Mouse (Mus musculus): Measurements from ENCODE around the gene Kif3c. TPM values are rescaled to one million over a fixed set of nuclear protein-coding genes. Genes with fewer than 3 reads are reported as not detected.

The Kif3c gene
- 10 to 100 TPM; 24.0 to 30.5 TPM for total RNA-seq (2021)
- long read RNA-seq, experiment 1, full-length matches to known transcripts: 84 of 92 reads
- long read RNA-seq, experiment 1, partial matches to known transcripts: 1 of 92 reads
- long read RNA-seq, experiment 1, other reads (novel, unspliced or antisense): 7 of 92 reads
- long read RNA-seq, experiment 2, full-length matches to known transcripts: 48 of 54 reads
- long read RNA-seq, experiment 2, partial matches to known transcripts: 1 of 54 reads
- long read RNA-seq, experiment 2, other reads (novel, unspliced or antisense): 5 of 54 reads

- peak; percentile 64 for DNase-seq (ENCODE audit: low spot score)
Measured at GRCm38 (mm10) chr12:3364508-3365448, at the start of gene Kif3c. Kif3c (plus strand) TSS chr12:3365132.

DNA sequence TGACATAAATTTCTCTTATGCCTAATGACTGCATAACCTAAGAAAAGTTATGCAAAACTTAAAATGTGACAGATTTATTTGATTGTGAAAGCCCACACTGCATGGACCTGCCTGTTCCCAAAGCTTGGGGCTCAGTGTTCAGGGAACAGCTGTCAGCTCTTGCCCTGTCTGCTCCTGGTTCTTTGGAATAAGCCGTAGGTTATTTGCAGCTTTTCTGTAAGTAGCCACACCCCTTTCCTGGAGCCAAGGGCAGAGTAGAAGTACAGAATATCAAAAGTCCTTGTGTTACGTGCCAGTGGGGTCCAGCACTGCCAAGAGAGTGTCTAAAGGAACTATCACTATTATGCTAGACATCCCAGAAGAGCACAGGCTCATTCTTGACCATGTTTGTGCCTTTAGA, 48.8 kb upstream of the Kif3c start:
- DNase-seq (ENCODE audit: low spot score): peak; percentile 81

GRCm38 (mm10) chr12:3316937-3317336, 48.0 kb upstream of the Kif3c start:
- no peak for DNase-seq (ENCODE audit: low spot score)

- peak; percentile 92 for DNase-seq (ENCODE audit: low spot score)
Measured at GRCm38 (mm10) chr12:3319377-3319776, 45.6 kb upstream of the Kif3c start.

DNA sequence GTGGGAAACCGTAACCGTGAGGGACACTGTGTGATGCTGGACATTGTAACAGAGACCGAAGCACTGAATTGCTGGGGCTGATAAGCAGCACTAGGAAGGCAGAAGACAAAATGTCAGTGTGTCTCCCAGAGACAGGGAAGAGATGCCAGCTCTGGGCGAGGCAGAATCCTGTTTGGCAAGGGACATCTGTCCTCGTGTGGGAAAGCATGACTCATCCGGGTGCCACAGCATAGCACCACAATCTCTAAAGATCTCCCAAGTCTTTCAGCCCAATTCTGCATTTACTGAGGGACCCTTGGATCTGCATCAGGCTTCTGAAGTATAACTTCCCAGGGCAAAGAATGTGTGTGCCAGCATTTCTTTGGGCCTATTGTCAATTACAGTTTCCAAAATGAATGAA, 41.7 kb upstream of the Kif3c start:
- DNase-seq (ENCODE audit: low spot score): peak; percentile 72

GRCm38 (mm10) chr12:3325232-3325631, 39.7 kb upstream of the Kif3c start:
- no peak for DNase-seq (ENCODE audit: low spot score)

DNA sequence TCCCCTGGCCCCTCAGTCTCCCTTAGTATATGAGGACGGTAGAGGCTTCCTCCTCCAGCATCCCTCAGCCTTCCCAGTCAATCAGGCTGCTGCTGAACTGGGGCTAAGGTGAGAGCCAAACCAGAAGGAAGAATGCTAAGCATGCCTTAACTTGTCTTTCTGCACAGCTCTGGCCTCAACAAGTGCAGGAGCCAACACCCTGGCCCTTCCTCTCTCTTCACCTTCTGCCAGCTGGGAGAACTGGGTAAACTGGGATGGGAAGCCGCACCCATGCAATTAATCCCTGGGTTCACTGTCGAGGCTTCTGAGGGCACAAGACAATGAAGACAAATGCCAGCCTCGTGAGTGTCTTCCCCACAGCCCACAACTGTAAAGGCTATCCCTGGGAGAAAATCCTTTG, 35.3 kb upstream of the Kif3c start:
- DNase-seq (ENCODE audit: low spot score): no peak

- DNase-seq (ENCODE audit: low spot score): no peak
Measured at GRCm38 (mm10) chr12:3338931-3339330, 26.0 kb upstream of the Kif3c start.

- DNase-seq (ENCODE audit: low spot score): no peak
Measured at GRCm38 (mm10) chr12:3344155-3344554, 20.8 kb upstream of the Kif3c start.

- no peak for DNase-seq (ENCODE audit: low spot score)
Measured at GRCm38 (mm10) chr12:3345038-3345437, 19.9 kb upstream of the Kif3c start.

GRCm38 (mm10) chr12:3347682-3348081, 17.2 kb upstream of the Kif3c start:
- no peak for DNase-seq (ENCODE audit: low spot score)

DNA sequence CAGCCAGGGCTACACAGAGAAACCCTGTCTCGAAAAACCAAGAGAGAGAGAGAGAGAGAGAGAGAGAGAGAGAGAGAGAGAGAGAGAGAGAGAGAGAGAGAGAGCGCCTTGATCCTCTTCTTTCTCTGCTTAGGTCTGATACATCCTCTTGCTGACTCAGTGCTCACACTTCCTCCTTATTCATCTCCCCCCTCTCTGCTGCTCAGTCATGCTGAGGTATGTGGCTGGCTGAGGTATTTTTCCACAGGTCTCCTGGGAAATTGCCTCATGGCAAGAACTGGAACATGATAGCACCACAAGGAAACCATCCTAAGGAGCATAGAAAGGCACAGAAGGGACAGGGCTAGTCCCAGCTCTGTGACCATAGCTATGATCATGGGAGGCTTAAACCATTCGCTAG, 15.5 kb upstream of the Kif3c start:
- DNase-seq (ENCODE audit: low spot score): peak; percentile 64

- DNase-seq (ENCODE audit: low spot score): peak; percentile 89
Measured at GRCm38 (mm10) chr12:3350136-3350535, 14.8 kb upstream of the Kif3c start.

GRCm38 (mm10) chr12:3352216-3352615, 12.7 kb upstream of the Kif3c start:
- DNase-seq (ENCODE audit: low spot score): no peak

GRCm38 (mm10) chr12:3355068-3355467, 9.9 kb upstream of the Kif3c start:
- no peak for DNase-seq (ENCODE audit: low spot score)

DNA sequence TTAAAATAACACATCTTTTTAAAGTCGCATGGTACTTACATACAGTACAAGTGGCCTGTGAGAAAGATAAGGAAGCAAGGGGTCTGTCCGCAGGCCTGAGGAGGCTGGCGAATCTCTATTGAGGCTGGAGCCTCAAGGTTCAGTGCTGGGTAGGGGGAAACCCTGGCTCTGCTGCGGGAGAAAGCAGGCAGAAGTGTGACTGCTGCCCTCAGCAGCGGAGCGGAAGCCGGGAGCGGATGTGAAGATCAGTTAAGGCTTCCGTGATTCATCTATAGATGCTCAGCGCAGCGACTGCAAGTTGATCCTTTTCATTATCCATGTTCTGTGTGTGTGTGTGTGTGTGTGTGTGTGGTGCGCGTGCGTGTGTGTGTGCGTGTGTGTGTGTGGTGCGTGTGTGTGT, 8.1 kb upstream of the Kif3c start:
- DNase-seq (ENCODE audit: low spot score): no peak

GRCm38 (mm10) chr12:3359302-3359701, 5.6 kb upstream of the Kif3c start:
- DNase-seq (ENCODE audit: low spot score): peak; percentile 81

DNA sequence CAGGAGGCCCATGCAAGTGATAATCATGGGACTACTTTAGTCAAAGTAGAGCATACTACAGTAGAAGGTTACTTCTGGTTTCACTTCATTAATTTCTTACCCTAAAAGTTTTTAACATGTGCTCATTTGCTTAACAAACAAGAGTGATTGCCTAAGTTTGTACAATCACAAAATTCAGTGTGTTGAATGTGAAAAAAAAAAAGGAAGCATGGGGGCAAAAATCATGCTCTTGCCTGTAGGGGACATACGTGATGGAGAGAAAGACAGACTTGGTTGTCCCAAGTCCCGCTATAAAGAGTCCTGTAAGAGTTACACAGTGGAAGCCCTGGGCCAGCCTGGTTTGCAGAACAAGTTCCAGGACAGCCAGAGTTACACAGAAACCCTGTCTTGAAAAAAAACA, 4.9 kb upstream of the Kif3c start:
- no peak for DNase-seq (ENCODE audit: low spot score)

DNA sequence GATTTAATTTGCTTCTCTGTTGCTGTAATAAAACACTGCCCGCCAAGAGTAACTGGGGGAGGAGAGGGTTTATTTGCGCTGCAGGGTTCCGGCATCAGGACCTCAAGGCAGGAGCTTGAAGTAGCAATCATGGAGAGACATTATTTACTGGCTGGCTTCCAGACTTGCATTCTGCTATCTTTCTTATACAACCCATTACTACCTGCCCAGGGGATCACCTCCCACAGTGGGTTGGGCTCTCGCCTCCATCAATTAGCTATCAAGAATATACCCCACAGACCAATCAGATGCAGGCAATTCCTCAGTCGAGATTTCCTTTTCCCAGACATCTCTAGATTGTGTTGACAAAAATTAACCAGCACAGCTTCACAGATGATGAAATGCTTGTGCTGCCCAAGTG, 856 bp upstream of the Kif3c start:
- no peak for DNase-seq (ENCODE audit: low spot score)

DNA sequence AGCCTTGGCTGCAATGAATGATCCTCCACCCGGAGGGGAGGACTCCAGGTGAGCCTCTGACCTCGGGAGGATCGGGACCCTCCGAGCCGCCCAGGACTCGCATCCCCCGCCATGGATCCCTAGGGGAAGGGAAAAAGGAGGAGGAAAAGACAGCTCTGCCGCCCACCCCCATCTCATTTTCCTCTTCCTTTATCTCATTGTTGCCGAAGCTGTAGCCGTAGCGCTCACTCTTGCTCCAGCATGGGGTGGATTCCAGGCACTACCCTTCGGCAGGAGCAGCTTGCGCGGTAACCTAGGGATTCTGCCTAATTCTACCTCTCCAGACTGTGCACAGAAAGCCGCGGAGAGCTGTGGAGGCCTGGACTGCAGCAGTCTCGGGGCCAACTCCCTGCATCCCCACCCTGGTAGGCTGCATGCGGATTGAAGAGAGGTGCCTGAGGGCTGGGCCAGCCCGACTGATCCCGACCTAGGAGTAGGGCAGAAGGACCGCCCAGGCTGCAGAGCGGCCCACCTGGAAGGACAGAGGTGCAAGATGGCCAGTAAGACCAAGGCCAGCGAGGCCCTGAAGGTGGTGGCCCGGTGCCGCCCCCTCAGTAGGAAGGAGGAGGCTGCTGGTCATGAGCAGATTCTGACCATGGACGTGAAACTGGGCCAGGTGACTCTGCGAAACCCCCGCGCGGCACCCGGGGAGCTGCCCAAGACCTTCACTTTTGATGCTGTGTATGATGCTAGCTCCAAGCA, 687 bp downstream of the Kif3c start:
- no peak for DNase-seq (ENCODE audit: low spot score)

GRCm38 (mm10) chr12:3366190-3366956, 1.4 kb downstream of the Kif3c start:
- no peak for DNase-seq (ENCODE audit: low spot score)

Measured in gastrocnemius, adult 18-20 months (tissue).